Mouse (Mus musculus): ENCODE measurements around the gene Jak1. TPM values are rescaled to one million over a fixed set of nuclear protein-coding genes. Genes with fewer than 3 reads are reported as not detected.

Jak1 gene
- total RNA-seq, 2 experiments from 2014 or later: 120 to 126 TPM

- intact Hi-C loops (cut with DNase I): loop anchor here (10.0 kb wide), 1 partner anchor 187 kb away; no protein-coding TSS in a partner anchor
- DNase-seq (ENCODE audit: extremely low spot score in 1 of 2, low spot score in 2 of 2): no peak
Measured at GRCm38 (mm10) chr4:101167777-101168176, 97.3 kb downstream of the Jak1 start.

- intact Hi-C loops (cut with DNase I): loop anchor here (10.0 kb wide), 1 partner anchor 189 kb away; no protein-coding TSS in a partner anchor
- no peak for DNase-seq (ENCODE audit: extremely low spot score in 1 of 2, low spot score in 2 of 2)
Measured at GRCm38 (mm10) chr4:101165776-101166175, 99.3 kb downstream of the Jak1 start.

GRCm38 (mm10) chr4:101164673-101165072 lies 100.4 kb downstream of the Jak1 start:
- intact Hi-C loops (cut with DNase I): loop anchor here (10.0 kb wide), 1 partner anchor 190 kb away; no protein-coding TSS in a partner anchor
- no peak for DNase-seq (ENCODE audit: extremely low spot score in 1 of 2, low spot score in 2 of 2)

- intact Hi-C loops (cut with DNase I): loop anchor here (10.0 kb wide), 1 partner anchor 191 kb away; no protein-coding TSS in a partner anchor
- DNase-seq (ENCODE audit: extremely low spot score in 1 of 2, low spot score in 2 of 2): no peak
Measured at GRCm38 (mm10) chr4:101164189-101164588, 100.9 kb downstream of the Jak1 start.

- no peak for DNase-seq (ENCODE audit: extremely low spot score in 1 of 2, low spot score in 2 of 2)
- intact Hi-C loops (cut with DNase I): loop anchor here (10.0 kb wide), 1 partner anchor 194 kb away; no protein-coding TSS in a partner anchor
Measured at GRCm38 (mm10) chr4:101160821-101161220, 104.3 kb downstream of the Jak1 start.

GRCm38 (mm10) chr4:101159191-101159764 lies 105.8 kb downstream of the Jak1 start:
- no peak for DNase-seq (ENCODE audit: extremely low spot score in 1 of 2, low spot score in 2 of 2)
- intact Hi-C loops (cut with DNase I): loop anchor here (10.0 kb wide), 1 partner anchor 266 kb away; no protein-coding TSS in a partner anchor

GRCm38 (mm10) chr4:101158282-101158681 lies 106.8 kb downstream of the Jak1 start:
- no peak for DNase-seq (ENCODE audit: extremely low spot score in 1 of 2, low spot score in 2 of 2)
- intact Hi-C loops (cut with DNase I): loop anchor here (10.0 kb wide), 1 partner anchor 267 kb away; no protein-coding TSS in a partner anchor

- intact Hi-C loops (cut with DNase I): loop anchor here (10.0 kb wide), 1 partner anchor 267 kb away; no protein-coding TSS in a partner anchor
- no peak for DNase-seq (ENCODE audit: extremely low spot score in 1 of 2, low spot score in 2 of 2)
Measured at GRCm38 (mm10) chr4:101157476-101157875, 107.6 kb downstream of the Jak1 start.

GRCm38 (mm10) chr4:101155541-101155940 lies 109.5 kb downstream of the Jak1 start:
- intact Hi-C loops (cut with DNase I): loop anchor here (10.0 kb wide), 1 partner anchor 269 kb away; no protein-coding TSS in a partner anchor
- DNase-seq (ENCODE audit: extremely low spot score in 1 of 2, low spot score in 2 of 2): no peak

- intact Hi-C loops (cut with DNase I): loop anchor here (2.0 to 5.0 kb wide), 2 partner anchors 150 to 560 kb away; no protein-coding TSS in a partner anchor
- DNase-seq (ENCODE audit: extremely low spot score in 1 of 2, low spot score in 2 of 2): no peak
Measured at GRCm38 (mm10) chr4:101146891-101147655, 118.0 kb downstream of the Jak1 start.

GRCm38 (mm10) chr4:101146047-101146745 lies 118.9 kb downstream of the Jak1 start:
- intact Hi-C loops (cut with DNase I): loop anchor here (2.0 to 5.0 kb wide), 2 partner anchors 149 to 559 kb away; no protein-coding TSS in a partner anchor
- DNase-seq (ENCODE audit: extremely low spot score in 1 of 2, low spot score in 2 of 2): peak; percentile 78 to 87

GRCm38 (mm10) chr4:101144790-101145189 lies 120.3 kb downstream of the Jak1 start:
- no peak for DNase-seq (ENCODE audit: extremely low spot score in 1 of 2, low spot score in 2 of 2)
- intact Hi-C loops (cut with DNase I): loop anchor here (5.0 kb wide), 1 partner anchor 557 kb away; no protein-coding TSS in a partner anchor

- intact Hi-C loops (cut with DNase I): no loop called here
- no peak for DNase-seq (ENCODE audit: extremely low spot score in 1 of 2, low spot score in 2 of 2)
Measured at GRCm38 (mm10) chr4:101144361-101144760, 120.7 kb downstream of the Jak1 start.

- intact Hi-C loops (cut with DNase I): no loop called here
Measured at GRCm38 (mm10) chr4:101143901-101144300, 121.2 kb downstream of the Jak1 start.

GRCm38 (mm10) chr4:101141768-101142167 lies 123.3 kb downstream of the Jak1 start:
- intact Hi-C loops (cut with DNase I): no loop called here

More at GRCm38 (mm10) chr4:101143901-101144300, 121.2 kb downstream of the Jak1 start:
- DNase-seq (ENCODE audit: extremely low spot score in 1 of 2, low spot score in 2 of 2): no peak

GRCm38 (mm10) chr4:101137975-101138374 lies 127.1 kb downstream of the Jak1 start:
- intact Hi-C loops (cut with DNase I): no loop called here
- DNase-seq (ENCODE audit: extremely low spot score in 1 of 2, low spot score in 2 of 2): no peak

More at GRCm38 (mm10) chr4:101141768-101142167, 123.3 kb downstream of the Jak1 start:
- no peak for DNase-seq (ENCODE audit: extremely low spot score in 1 of 2, low spot score in 2 of 2)

- intact Hi-C loops (cut with DNase I): no loop called here
- DNase-seq (ENCODE audit: extremely low spot score in 1 of 2, low spot score in 2 of 2): no peak
Measured at GRCm38 (mm10) chr4:101135909-101136308, 129.2 kb downstream of the Jak1 start.

- intact Hi-C loops (cut with DNase I): no loop called here
- DNase-seq (ENCODE audit: extremely low spot score in 1 of 2, low spot score in 2 of 2): no peak
Measured at GRCm38 (mm10) chr4:101135013-101135412, 130.1 kb downstream of the Jak1 start.

- DNase-seq (ENCODE audit: extremely low spot score in 1 of 2, low spot score in 2 of 2): no peak
- intact Hi-C loops (cut with DNase I): no loop called here
Measured at GRCm38 (mm10) chr4:101121002-101121401, 144.1 kb downstream of the Jak1 start.
